Mouse (Mus musculus) ES-Bruce4 (cell line): ENCODE measurements around the gene Wscd2. TPM values are rescaled to one million over a fixed set of nuclear protein-coding genes. Genes with fewer than 3 reads are reported as not detected.

Experiments
- H3K27ac ChIP-seq: 2 replicates; pipeline ENCODE4 v1.5.1; 2012; ENCODE audit warnings: low read length, inconsistent platforms; ENCODE audit not compliant: insufficient read depth
- H3K27me3 ChIP-seq: 2 replicates; pipeline ENCODE4 v1.6.1; 2012; ENCODE audit warnings: mild to moderate bottlenecking, low read length, inconsistent platforms; ENCODE audit not compliant: control insufficient read depth, poor library complexity, insufficient read depth, severe bottlenecking
- H3K36me3 ChIP-seq: 2 replicates; pipeline ENCODE4 v1.6.1; 2012; ENCODE audit warnings: inconsistent platforms, mild to moderate bottlenecking, low read length, moderate library complexity; ENCODE audit not compliant: control insufficient read depth, poor library complexity, insufficient read depth, severe bottlenecking
- H3K4me1 ChIP-seq: one replicate; pipeline ENCODE4 v1.8.1; 2011; ENCODE audit warnings: low read length; ENCODE audit not compliant: control insufficient read depth, insufficient read depth
- H3K4me3 ChIP-seq: 2 replicates; pipeline ENCODE4 v1.5.1; 2011; ENCODE audit warnings: low read depth, mild to moderate bottlenecking, low read length
- H3K9ac ChIP-seq: 2 replicates; pipeline ENCODE4 v1.6.1; 2012; ENCODE audit warnings: low read depth, mild to moderate bottlenecking, inconsistent platforms; ENCODE audit not compliant: poor library complexity, severe bottlenecking
- H3K9me3 ChIP-seq: replicated peaks from 2 replicates; pipeline ENCODE4 v1.6.1; 2012; ENCODE audit warnings: mild to moderate bottlenecking, low read length, inconsistent platforms; ENCODE audit not compliant: control insufficient read depth, poor library complexity, insufficient read depth, severe bottlenecking
- CTCF ChIP-seq: IDR thresholded peaks from one replicate; pipeline ENCODE4 v1.8.1; 2011; ENCODE audit warnings: low read depth, low read length
- EP300 ChIP-seq: IDR thresholded peaks from 2 replicates; pipeline ENCODE4 v1.6.1; 2011; ENCODE audit warnings: low read depth, low read length; ENCODE audit not compliant: insufficient read depth
- POLR2A ChIP-seq: IDR thresholded peaks from one replicate; pipeline ENCODE4 v1.8.1; 2011; ENCODE audit warnings: low read length; ENCODE audit not compliant: insufficient read depth
- polyA plus RNA-seq: library from polyadenylated mRNA; stranded (reverse); fragments of >200 nt; gene quantifications from 2 replicates; pipeline ENCODE4 v1.2.4, GENCODE M21; 2011; ENCODE audit warnings: low read depth; ENCODE audit not compliant: missing spikeins, insufficient read depth, insufficient read length

Wscd2 gene
- polyA plus RNA-seq, 1 experiment = 2.3 TPM

- H3K4me3 ChIP-seq = no peak overlapping the region
- no peaks in the 10 kb centered on the region for H3K9me3 ChIP-seq
- no peaks in the 10 kb centered on the region for H3K27me3 ChIP-seq
- H3K27ac ChIP-seq = no peak overlapping the region
- H3K36me3 ChIP-seq = no peaks in the 10 kb centered on the region
- TF ChIP-seq EP300 (no peak), CTCF (no peak), POLR2A (no peak)
- no peak overlapping the region for H3K9ac ChIP-seq
- H3K4me1 ChIP-seq = no peaks in the 10 kb centered on the region
These were observed 110.7 kb downstream of the Wscd2 start for GRCm38 (mm10) chr5:113600803-113601202.

GRCm38 (mm10) chr5:113603471-113603870 lies 113.3 kb downstream of the Wscd2 start:
- Histone ChIP-seq H3K27me3 (no peaks in the 10 kb centered on the region), H3K27ac (no peak overlapping the region), H3K9me3 (no peaks in the 10 kb centered on the region), H3K36me3 (no peaks in the 10 kb centered on the region), H3K4me1 (peaks cover 2% of the 10 kb centered on the region), H3K4me3 (no peak overlapping the region), H3K9ac (no peak overlapping the region)
- TF ChIP-seq CTCF (no peak), POLR2A (no peak), EP300 (no peak)

GRCm38 (mm10) chr5:113604758-113605157 lies 114.6 kb downstream of the Wscd2 start:
- TF ChIP-seq EP300 = no peak
- no peak for TF ChIP-seq POLR2A
- no peak for TF ChIP-seq CTCF
- Histone ChIP-seq H3K4me1 (peaks cover 7% of the 10 kb centered on the region), H3K27me3 (no peaks in the 10 kb centered on the region), H3K36me3 (no peaks in the 10 kb centered on the region), H3K9ac (no peak overlapping the region), H3K4me3 (no peak overlapping the region), H3K9me3 (no peaks in the 10 kb centered on the region), H3K27ac (no peak overlapping the region)

- Histone ChIP-seq H3K9ac (no peak overlapping the region), H3K4me1 (peaks cover 7% of the 10 kb centered on the region), H3K27ac (no peak overlapping the region), H3K36me3 (no peaks in the 10 kb centered on the region), H3K4me3 (no peak overlapping the region), H3K9me3 (no peaks in the 10 kb centered on the region), H3K27me3 (no peaks in the 10 kb centered on the region)
- TF ChIP-seq EP300 = no peak
- no peak for TF ChIP-seq POLR2A
- TF ChIP-seq CTCF = no peak
These were observed 116.0 kb downstream of the Wscd2 start for GRCm38 (mm10) chr5:113606121-113606520.

- no peak overlapping the region for H3K9ac ChIP-seq
- peaks cover 7% of the 10 kb centered on the region for H3K4me1 ChIP-seq
- TF ChIP-seq CTCF (peak; percentile 17), POLR2A (no peak)
- H3K27me3 ChIP-seq = no peaks in the 10 kb centered on the region
- no peaks in the 10 kb centered on the region for H3K36me3 ChIP-seq
- peak overlapping the region; percentile 45 for H3K4me3 ChIP-seq
- no peaks in the 10 kb centered on the region for H3K9me3 ChIP-seq
- H3K27ac ChIP-seq = no peak overlapping the region
These were observed 117.0 kb downstream of the Wscd2 start for GRCm38 (mm10) chr5:113606961-113607785.

- H3K4me1 ChIP-seq = peaks cover 7% of the 10 kb centered on the region
- TF ChIP-seq CTCF = no peak
- no peak for TF ChIP-seq EP300
- peak; percentile 12 for TF ChIP-seq POLR2A
- no peaks in the 10 kb centered on the region for H3K9me3 ChIP-seq
- H3K27ac ChIP-seq = peak overlapping the region; percentile 28; the same call in 1 of the 2 replicates
- H3K4me3 ChIP-seq = peak overlapping the region; percentile 45
- H3K9ac ChIP-seq = no peak overlapping the region
- H3K36me3 ChIP-seq = no peaks in the 10 kb centered on the region
- H3K27me3 ChIP-seq = no peaks in the 10 kb centered on the region
These were observed 117.9 kb downstream of the Wscd2 start for GRCm38 (mm10) chr5:113607941-113608431.
